Mouse (Mus musculus): ENCODE measurements around the gene Abca7. TPM values are rescaled to one million over a fixed set of nuclear protein-coding genes. Genes with fewer than 3 reads are reported as not detected.
"Not testable (repeated sequence)": the region's sequence is repeated elsewhere in the genome, so short reads cannot be mapped to it uniquely, and the experiment has no call there.

Gene Abca7
- total RNA-seq, 2 experiments from 2014 or later, result 6.7 to 7.2 TPM

DNA sequence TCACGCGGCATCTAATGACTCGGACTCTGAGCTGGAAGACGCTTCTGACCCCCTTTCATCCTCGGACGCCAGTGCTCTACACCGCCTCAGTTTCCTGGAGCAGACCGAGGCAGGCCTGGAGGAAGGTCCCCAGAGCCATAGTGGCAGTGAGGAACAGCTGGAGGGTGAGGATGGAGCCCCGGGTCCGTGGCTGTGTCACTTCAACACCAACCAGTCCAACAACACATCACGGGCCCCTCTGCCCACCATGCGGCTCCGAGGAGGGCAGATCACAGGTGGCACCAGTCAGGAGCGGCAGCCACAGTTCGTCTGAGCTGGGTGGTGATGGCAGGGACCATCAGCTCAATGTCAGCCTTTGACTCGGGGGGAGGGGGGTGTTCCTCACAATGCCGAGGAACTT lies 34.4 kb downstream of the Abca7 start:
- intact Hi-C loops (cut with DNase I), result loop anchor here (5.0 kb wide), 1 partner anchor 102 kb away; no protein-coding TSS in a partner anchor
- H3K27ac ChIP-seq, result no peak overlapping the region
- no peak for TF ChIP-seq CTCF (IDR thresholded peaks at IDR 0.05)
- H3K4me3 ChIP-seq, result no peak overlapping the region
- no peak for DNase-seq

DNA sequence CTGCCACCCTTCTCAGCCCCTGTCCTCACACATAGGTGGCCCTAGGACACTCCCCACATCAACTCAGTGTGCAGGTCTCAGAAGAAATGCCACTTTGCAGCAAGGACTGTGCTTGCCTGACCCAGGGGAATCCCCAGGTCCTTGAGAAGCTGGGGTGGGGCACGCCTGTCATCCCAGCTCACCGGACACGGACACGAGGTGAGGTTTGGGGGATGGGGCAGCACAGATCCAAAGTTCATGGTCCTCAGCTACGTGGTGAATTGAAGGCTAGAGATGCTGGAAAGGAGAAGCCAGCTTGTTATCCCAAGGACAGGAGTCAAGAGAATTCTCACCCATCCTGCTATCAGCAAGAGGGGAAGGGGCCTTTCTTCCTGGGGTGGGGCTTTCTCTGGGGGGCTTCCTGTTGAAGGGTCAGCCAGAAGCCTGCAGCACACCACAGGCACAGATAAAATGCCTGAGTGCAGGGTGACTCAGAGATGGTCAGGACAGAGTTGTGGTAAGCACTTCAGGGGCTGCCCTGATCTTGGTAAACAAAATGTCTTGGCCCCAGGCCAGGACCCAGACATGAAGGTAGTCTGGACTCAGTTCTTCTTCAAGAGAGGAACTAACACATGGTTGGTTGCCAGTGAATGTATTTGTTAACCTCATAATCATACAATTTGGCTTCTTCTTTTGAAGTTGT lies 36.6 kb downstream of the Abca7 start:
- intact Hi-C loops (cut with DNase I), result loop anchor here (5.0 kb wide), 1 partner anchor 99 kb away; no protein-coding TSS in a partner anchor
- TF ChIP-seq CTCF (IDR thresholded peaks at IDR 0.05), result no peak
- H3K27ac ChIP-seq, result peak overlapping the region; percentile 81
- peak; percentile 63 for DNase-seq
- no peak overlapping the region for H3K4me3 ChIP-seq

DNA sequence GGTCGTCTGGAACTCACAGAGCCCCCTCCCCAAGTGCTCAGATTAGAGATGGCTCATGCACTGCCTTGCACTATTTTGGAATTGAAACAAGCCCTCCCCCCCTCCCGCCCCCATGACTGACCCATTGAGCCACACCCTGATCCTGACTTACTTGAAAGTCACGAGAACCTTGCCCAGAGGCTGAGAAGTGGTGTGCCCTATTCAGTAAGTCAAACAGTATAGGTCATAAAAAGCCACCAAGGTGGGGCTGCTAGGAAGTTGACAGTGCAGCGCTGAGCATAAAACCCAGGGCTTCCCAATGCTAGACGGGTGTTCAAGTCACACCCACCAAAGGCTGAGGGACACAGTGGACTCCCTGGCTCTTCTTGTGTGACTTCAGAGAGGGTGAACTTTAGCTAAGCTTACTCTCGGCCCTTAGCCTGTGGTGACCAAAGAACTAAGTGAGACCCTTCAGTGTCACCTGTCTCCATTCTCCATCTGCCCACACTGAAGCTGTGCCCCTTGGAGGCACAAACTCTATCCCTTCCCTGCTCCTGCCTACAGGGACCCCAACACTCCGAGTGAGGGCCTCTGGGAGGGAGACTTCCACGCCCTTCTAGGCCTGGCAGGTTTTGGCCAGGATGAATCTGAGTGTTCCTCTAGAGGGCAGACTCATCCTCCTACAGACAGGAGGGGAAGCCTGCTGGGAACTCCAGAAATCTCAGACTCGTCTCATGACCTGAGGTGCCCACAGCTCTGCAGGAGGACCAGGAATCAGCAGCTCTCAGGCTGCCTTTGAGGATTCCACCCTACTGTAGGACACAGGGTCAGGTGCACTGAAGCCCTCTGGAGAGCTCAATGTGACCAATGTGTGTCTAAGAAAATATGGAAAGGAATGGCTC lies 37.5 kb downstream of the Abca7 start:
- H3K4me3 ChIP-seq, result no peak overlapping the region
- DNase-seq, result no peak
- peak; percentile 64 for TF ChIP-seq CTCF (IDR thresholded peaks at IDR 0.05)
- peak overlapping the region; percentile 81 for H3K27ac ChIP-seq
- intact Hi-C loops (cut with DNase I), result loop anchor here (5.0 kb wide), 1 partner anchor 99 kb away; no protein-coding TSS in a partner anchor

DNA sequence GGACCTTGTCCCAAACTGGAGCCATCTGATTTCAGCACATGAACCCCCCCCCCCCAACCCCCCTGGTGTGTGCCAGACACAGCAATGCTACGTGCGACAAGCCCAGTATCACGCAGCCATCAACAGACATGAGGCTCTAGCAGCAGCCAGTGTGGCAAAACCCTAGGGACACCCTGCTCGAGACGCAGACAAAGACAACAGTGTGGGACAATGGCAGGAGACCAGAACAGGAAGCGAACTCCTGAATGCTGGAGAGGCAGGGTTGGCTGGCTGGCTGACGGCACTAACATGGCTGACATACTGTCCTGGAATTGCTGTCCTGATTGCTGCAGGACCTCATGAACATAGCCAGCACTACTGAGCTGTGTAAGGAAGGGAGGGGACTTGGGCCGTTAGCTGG lies 38.9 kb downstream of the Abca7 start:
- no peak for TF ChIP-seq CTCF (IDR thresholded peaks at IDR 0.05)
- intact Hi-C loops (cut with DNase I), result loop anchor here (5.0 kb wide), 1 partner anchor 38 kb away; the partner anchor contains the start of gene Abca7
- H3K4me3 ChIP-seq, result no peak overlapping the region
- no peak for DNase-seq
- H3K27ac ChIP-seq, result peak overlapping the region; percentile 81

- no peak for TF ChIP-seq CTCF (IDR thresholded peaks at IDR 0.05)
- Histone ChIP-seq H3K4me3 (no peak overlapping the region), H3K27ac (peak overlapping the region; percentile 81)
- intact Hi-C loops (cut with DNase I), result loop anchor here (5.0 kb wide), 1 partner anchor 38 kb away; the partner anchor contains the start of gene Abca7
- DNase-seq, result no peak
These were observed 39.4 kb downstream of the Abca7 start for GRCm38 (mm10) chr10:80035686-80036085.

GRCm38 (mm10) chr10:80036832-80037231 lies 40.5 kb downstream of the Abca7 start:
- TF ChIP-seq CTCF (IDR thresholded peaks at IDR 0.05), result no peak
- intact Hi-C loops (cut with DNase I), result loop anchor here (5.0 kb wide), 1 partner anchor 40 kb away; the partner anchor contains the start of gene Abca7
- Histone ChIP-seq H3K4me3 (peak overlapping the region; percentile 11; the same call in 1 of the 2 replicates), H3K27ac (peak overlapping the region; percentile 81)
- DNase-seq, result peak; percentile 57

- intact Hi-C loops (cut with DNase I), result loop anchor here (2.0 to 5.0 kb wide), 2 partner anchors 42 to 75 kb away; partner anchors contain the start of genes Abca7 and Stk11
- no peak for TF ChIP-seq CTCF (IDR thresholded peaks at IDR 0.05)
- H3K27ac ChIP-seq, result peak within 1 kb of the TSS; percentile 93
- H3K4me3 ChIP-seq, result peak within 1 kb of the TSS; percentile 69
- peak; percentile 97 for DNase-seq
These were observed 43.3 kb downstream of the Abca7 start, which contains the start of gene Polr2e for GRCm38 (mm10) chr10:80039559-80039979. Gene Polr2e, minus strand, starts transcription at chr10:80039795.

GRCm38 (mm10) chr10:80041409-80042060 lies 45.2 kb downstream of the Abca7 start:
- H3K4me3 ChIP-seq; intact Hi-C loops (cut with DNase I); DNase-seq: not testable (repeated sequence)
- H3K27ac ChIP-seq, result peak overlapping the region; percentile 5; the same call in 1 of the 2 replicates

DNA sequence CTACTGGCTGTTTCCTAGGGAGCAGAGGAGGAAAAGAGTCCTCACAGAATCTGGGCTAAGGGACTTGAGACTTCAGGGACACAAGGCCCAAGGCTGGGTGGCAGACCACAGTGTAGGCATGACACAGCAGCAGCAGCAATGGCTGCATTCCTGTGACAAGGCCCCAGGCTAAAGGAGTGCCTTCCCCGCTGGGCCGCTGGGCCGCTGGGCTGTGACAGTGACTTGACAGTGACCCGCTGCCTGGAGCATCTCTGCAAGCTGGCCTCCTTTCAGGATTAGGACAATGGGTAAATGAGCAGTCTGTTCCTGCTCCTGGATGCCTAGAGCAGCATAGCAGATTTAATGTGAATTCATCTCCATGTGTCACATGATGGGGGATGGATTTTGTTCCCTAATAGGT lies 47.8 kb downstream of the Abca7 start:
- intact Hi-C loops (cut with DNase I), result no loop called here
- H3K4me3 ChIP-seq, result no peak overlapping the region
- no peak for DNase-seq
- TF ChIP-seq CTCF (IDR thresholded peaks at IDR 0.05), result no peak
- peak overlapping the region; percentile 28; the same call in 1 of the 2 replicates for H3K27ac ChIP-seq

DNA sequence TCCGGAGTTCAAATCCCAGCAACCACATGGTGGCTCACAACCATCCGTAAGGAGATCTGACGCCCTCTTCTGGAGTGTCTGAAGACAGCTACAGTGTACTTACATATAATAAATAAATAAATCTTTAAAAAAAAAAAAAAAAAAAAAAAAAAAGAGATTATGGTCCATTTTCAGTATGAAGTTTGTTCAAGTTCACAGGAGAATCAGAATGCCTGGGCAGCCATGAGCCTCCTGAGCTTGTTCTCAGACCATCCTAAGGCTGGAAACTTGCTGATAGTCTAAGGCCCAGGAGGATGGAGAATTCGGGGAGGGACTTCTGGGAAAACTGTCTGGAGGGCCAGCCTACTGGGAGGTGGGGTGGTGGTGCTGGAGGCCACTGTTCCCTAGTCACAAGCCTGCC lies 49.1 kb downstream of the Abca7 start:
- H3K4me3 ChIP-seq; H3K27ac ChIP-seq; DNase-seq; intact Hi-C loops (cut with DNase I): not testable (repeated sequence)

- no peak for TF ChIP-seq CTCF (IDR thresholded peaks at IDR 0.05)
- DNase-seq, result no peak
- H3K4me3 ChIP-seq, result no peak overlapping the region
- intact Hi-C loops (cut with DNase I), result no loop called here
- no peak overlapping the region for H3K27ac ChIP-seq
These were observed 49.5 kb downstream of the Abca7 start for GRCm38 (mm10) chr10:80045766-80046165.

DNA sequence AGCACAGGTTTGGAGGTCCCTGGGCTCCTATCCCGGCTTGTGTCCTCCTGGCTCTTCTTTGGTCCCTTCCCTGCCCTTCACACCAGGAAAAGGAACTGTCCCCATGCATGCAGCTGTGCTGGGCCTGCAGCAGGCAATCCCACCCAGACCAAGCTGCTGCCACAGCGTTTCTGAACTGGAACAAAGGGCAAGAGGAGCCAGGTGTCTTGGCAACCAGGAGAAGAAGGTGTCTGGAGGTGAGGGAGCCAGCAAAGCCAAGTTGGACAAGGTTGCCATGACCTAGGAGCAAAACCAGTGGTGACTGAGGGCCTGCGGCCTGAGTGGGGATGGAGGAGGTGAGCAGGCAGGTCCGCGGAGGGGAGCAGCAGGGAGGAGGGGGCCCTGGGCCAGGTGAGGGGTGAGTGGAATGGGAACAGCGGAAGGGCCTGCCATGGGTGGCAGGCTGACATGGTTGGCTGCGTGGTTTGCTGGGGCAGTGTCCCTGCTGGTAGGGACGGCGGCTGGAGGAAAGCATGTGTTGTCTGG lies 50.8 kb downstream of the Abca7 start, which contains the start of gene Gpx4:
Gpx4 (plus strand) TSS at position 126 of the 525 bp plus-strand sequence.
- intact Hi-C loops (cut with DNase I), result no loop called here

More for the DNA sequence above, 50.8 kb downstream of the Abca7 start, which contains the start of gene Gpx4:
- DNase-seq, result no peak
- H3K27ac ChIP-seq, result peak within 1 kb of the TSS; percentile 59
- no peak within 1 kb of the TSS for H3K4me3 ChIP-seq
- no peak for TF ChIP-seq CTCF (IDR thresholded peaks at IDR 0.05)
